Mouse (Mus musculus) neural tube, embryonic 10.5 days (tissue): Measurements from ENCODE around the gene Rpl23.
"Not testable (repeated sequence)": the region's sequence is repeated elsewhere in the genome, so short reads cannot be mapped to it uniquely, and the experiment has no call there.

Source experiments
- DNase-seq: peaks from one replicate; pipeline ENCODE4 v3.0.0-alpha.2; 2017; ENCODE audit warnings: low spot score; ENCODE audit errors: extremely low spot score

The Rpl23 gene

GRCm38 (mm10) chr11:97766154-97766881 lies 15.9 kb downstream of the Rpl23 start, which contains the start of gene Cwc25:
Gene Cwc25 (minus strand): TSS chr11:97766556.
- DNase-seq, result peak; percentile 94

GRCm38 (mm10) chr11:97761638-97762037 lies 20.6 kb downstream of the Rpl23 start:
- no peak for DNase-seq

- DNase-seq, result no peak
Observed at GRCm38 (mm10) chr11:97758942-97759341, 23.3 kb downstream of the Rpl23 start.

GRCm38 (mm10) chr11:97758125-97758524 lies 24.1 kb downstream of the Rpl23 start:
- DNase-seq, result no peak

GRCm38 (mm10) chr11:97753277-97753676 lies 29.0 kb downstream of the Rpl23 start:
- DNase-seq, result no peak

GRCm38 (mm10) chr11:97748496-97748895 lies 33.7 kb downstream of the Rpl23 start:
- DNase-seq, result no peak

GRCm38 (mm10) chr11:97747773-97748172 lies 34.5 kb downstream of the Rpl23 start:
- DNase-seq, result no peak

GRCm38 (mm10) chr11:97745331-97745721 lies 36.9 kb downstream of the Rpl23 start:
- DNase-seq, result no peak

- DNase-seq, result peak; percentile 100
Observed at GRCm38 (mm10) chr11:97744718-97745330, 37.4 kb downstream of the Rpl23 start.

- no peak for DNase-seq
Observed at GRCm38 (mm10) chr11:97744063-97744717, 38.0 kb downstream of the Rpl23 start, which contains the start of gene Pip4k2b. Gene Pip4k2b (minus strand): TSS chr11:97744704.

- DNase-seq, result no peak
Observed at GRCm38 (mm10) chr11:97743423-97743822, 38.8 kb downstream of the Rpl23 start.

- no peak for DNase-seq
Observed at GRCm38 (mm10) chr11:97742591-97742990, 39.6 kb downstream of the Rpl23 start.

- DNase-seq, result no peak
Observed at GRCm38 (mm10) chr11:97742157-97742556, 40.1 kb downstream of the Rpl23 start.

GRCm38 (mm10) chr11:97740190-97740589 lies 42.0 kb downstream of the Rpl23 start:
- DNase-seq, result no peak

- DNase-seq, result no peak
Observed at GRCm38 (mm10) chr11:97739155-97739554, 43.1 kb downstream of the Rpl23 start.

- DNase-seq, result no peak
Observed at GRCm38 (mm10) chr11:97738703-97739102, 43.5 kb downstream of the Rpl23 start.

GRCm38 (mm10) chr11:97737600-97737999 lies 44.6 kb downstream of the Rpl23 start:
- DNase-seq, result no peak

- no peak for DNase-seq
Observed at GRCm38 (mm10) chr11:97736645-97737044, 45.6 kb downstream of the Rpl23 start.

GRCm38 (mm10) chr11:97734810-97735209 lies 47.4 kb downstream of the Rpl23 start:
- DNase-seq, result not testable (repeated sequence)

GRCm38 (mm10) chr11:97733689-97734088 lies 48.5 kb downstream of the Rpl23 start:
- DNase-seq, result peak; percentile 31

- no peak for DNase-seq
Observed at GRCm38 (mm10) chr11:97728730-97729129, 53.5 kb downstream of the Rpl23 start.

GRCm38 (mm10) chr11:97728311-97728710 lies 53.9 kb downstream of the Rpl23 start:
- DNase-seq, result no peak
